Mouse (Mus musculus): ENCODE measurements at regions not wholly inside any gene's neighbourhood (a gene's known extent, or its start where the extent isn't known, plus 50 kb on each side); places are given as distances from the start of the nearest gene placed in this dataset.

DNA sequence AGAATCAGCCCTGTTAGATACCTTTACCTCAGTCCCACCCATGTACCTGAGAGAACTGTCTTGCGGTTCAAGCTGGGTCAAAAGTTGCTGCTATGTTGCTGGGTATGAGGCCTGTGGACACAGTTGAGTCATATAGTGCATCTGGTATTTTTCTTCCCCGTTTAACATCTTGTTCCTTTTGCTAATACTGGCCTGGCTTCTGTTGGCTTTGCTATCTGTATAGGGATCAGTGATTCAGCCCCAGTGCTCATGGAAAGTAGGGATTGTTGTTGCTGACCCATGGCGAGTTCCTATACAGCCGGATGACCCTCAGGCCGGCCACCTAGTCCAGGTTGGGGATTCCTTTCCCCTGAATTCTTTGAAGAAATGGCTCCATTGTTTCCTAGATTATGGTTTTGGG lies 158.3 kb upstream of the Rbms1 start:
- TF ChIP-seq CTCF (IDR thresholded peaks at IDR 0.05; ENCODE audit: borderline replicate concordance, extremely low read depth, insufficient read depth, insufficient read length) (no peak), POLR2A (IDR thresholded peaks at IDR 0.05; ENCODE audit: borderline replicate concordance, extremely low read depth, insufficient read depth, insufficient read length, poor library complexity, severe bottlenecking) (no peak)
